Mouse (Mus musculus) cerebellum, postnatal 10 days (tissue): ENCODE data around the gene Fam83b.

Experiments
- DNase-seq, 2 experiments: peaks; one replicate each; pipeline ENCODE4 v3.0.0; 2021; ENCODE audit warnings: mixed read lengths in 2 of 2

The Fam83b gene

DNA sequence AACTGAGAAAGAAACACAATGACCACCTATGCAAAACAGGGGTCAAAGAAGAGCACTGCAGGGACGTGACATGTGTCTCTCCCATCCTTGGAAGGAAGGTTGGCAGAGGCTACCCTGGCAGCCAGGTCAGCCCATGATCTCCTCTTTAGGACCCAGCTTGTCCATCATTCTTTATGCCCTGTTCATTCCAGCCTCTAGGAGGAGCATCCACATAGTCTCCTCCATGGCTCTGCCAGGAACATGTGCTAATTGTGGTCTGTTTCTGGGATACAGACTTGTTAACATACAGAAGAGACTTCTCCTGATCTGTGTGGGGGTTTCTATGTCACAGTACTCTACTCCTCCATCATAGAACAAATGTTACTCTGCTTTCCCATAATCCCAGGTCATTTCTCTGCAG lies 48.3 kb downstream of the Fam83b start:
- no peak for DNase-seq

DNA sequence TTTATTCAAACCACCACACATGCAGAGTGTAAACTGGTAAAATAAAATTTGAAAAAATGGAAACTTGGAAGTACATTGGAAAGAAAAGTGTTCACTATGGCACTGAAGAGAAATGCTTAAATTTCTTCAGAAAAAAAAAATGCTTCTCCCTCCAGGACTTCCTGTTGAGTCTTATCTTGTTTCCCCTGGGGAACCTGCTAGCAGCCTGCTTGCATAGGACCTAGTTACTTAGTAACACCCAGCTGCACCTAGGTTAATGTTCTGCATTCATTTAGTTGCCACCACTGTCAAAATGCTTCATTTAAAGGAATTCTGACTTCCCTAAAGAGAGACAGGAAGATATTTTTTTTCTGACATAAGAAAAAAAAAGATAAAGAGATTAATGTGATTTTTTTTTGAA lies 61.3 kb downstream of the Fam83b start:
- no peak for DNase-seq

DNA sequence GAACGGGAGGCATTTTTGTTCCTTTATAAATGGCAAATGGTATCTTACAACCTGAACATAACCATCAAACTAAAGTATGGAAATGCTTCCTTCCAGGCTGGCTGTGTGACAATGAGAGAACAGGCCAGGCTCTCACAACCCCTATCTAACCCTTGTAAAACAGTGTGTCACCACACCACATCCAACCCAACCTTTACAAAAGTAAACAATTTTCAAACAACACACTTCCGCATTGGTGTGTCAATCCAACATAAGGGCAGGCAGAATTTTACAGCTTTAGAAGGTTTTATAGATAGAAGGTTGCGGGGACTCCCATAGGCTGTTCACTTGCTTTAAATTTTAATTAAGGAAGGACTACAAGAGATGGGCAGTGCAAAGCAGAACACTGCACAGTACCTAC lies 77.2 kb downstream of the Fam83b start:
- DNase-seq: no peak

DNA sequence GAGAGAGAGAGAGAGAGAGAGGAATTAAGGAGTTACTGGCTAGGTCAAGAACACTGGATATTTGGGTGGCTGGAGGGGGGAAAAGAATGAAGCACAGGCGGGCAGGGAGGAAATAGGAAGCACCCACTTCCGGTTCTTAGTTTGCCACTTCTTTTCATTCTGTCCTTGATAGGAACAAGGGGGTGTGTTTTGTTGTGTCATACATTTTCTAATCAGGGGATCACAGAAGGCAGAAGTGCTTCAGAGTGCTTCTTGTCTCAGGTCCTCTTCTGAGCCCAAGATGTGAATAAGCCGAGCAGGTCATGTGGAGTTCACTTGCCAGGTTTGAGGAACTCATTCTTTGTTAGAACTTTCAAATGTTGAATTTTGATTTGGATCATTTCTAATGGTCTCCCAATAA lies 86.8 kb downstream of the Fam83b start:
- DNase-seq: no peak

DNA sequence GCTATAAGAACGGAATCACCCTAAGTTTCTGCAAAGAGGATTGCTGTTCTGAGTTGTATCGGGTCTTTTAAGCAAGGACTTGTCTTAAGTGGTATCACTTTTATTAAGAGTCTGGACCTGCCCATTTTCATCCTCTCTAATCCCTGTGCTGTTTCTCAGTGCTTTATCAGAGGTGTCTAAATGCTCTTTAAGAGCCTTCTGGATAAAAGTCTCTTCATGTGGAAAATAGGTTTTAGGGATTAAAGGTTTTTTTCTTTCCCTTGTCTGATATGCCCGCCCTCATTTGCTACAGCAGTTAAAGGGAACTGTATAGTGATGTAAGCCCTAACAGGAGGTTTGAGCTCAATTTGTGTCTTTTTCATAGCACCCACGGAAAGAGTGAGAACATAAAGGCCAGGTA lies 97.4 kb downstream of the Fam83b start:
- no peak for DNase-seq

DNA sequence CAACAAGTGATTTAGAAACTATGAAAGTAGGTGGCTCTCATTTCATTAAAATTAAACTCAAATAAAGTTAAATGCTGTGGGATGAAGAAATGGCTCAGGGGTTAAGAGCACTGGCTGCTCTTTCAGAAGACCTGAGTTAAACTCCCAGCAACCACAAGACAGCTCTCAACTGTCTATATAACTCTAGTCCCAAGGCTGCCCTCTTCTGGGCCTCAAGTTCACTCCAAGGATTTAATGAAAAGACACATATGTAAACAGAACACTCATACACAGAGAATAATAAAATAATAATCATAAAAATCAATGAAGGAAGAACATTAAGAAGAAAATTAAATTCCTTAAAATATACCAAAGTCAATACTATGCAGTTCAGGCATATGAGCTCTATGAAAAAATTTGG lies 105.4 kb downstream of the Fam83b start:
- no peak for DNase-seq

DNA sequence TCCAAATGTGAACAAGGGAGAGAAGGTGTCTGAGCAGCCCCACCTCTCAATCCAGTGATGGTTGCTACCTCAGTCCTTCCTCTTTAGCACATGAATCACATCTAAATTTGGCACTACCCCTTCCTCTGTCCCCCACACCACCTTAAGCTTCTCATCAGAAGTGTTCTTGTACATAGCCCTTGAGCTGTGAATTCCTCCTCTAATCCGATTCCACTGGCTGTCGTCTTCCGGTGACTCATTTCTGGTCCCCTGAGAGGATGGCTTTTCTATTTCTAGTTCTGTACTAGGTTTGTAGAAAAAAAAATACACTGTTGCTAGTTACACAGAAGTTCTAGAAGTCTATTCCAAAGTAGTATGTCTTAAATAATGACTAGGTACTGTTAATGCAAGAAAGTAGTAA lies 111.2 kb downstream of the Fam83b start:
- DNase-seq: no peak
